Mouse (Mus musculus): ENCODE measurements at regions not wholly inside any gene's neighbourhood (a gene's known extent, or its start where the extent isn't known, plus 50 kb on each side); places are given as distances from the start of the nearest gene placed in this dataset.

DNA sequence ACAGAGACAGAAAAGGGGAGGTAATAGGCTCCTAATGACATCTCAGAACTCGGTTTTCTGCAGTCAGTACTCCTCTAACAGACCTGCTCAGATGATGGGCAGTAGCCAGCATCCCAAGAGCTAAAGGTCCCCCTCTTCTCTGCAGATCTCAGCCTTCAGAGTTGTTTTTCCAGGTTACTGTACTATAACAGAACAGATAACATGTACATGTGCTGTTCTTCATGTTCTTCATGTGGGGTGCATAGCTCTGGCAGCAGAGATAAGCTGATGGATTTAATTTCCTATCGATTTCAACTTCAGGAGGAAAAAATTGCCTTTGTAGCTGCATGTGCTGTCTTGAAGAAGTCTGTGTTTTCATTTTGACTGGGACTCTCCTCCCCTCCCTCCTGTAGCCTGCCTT, 115.8 kb upstream of the Serp2 start:
- 80% methylated on average over 2 of the region's 2 CpGs for WGBS
- no peak for ATAC-seq (ENCODE audit: low FRiP score)
- Histone ChIP-seq H3K4me2 (no peak overlapping the region), H3K27me3 (ENCODE audit: control insufficient read depth, insufficient read depth, low read length) (no peaks in the 10 kb centered on the region), H3K36me3 (ENCODE audit: control insufficient read depth, insufficient read depth, low read length) (no peaks in the 10 kb centered on the region), H3K4me3 (ENCODE audit: low read depth, low read length) (no peak overlapping the region), H3K4me1 (ENCODE audit: control insufficient read depth, insufficient read depth, low read length) (peaks cover 3% of the 10 kb centered on the region; the same call in 1 of the 2 replicates), H3K9ac (ENCODE audit: low read length) (no peak overlapping the region), H3K27ac (ENCODE audit: low read depth, low read length) (no peak overlapping the region), H3K9me3 (ENCODE audit: control insufficient read depth, low read length) (no peaks in the 10 kb centered on the region)
- no peak for DNase-seq (ENCODE audit: low spot score, missing footprints)

DNA sequence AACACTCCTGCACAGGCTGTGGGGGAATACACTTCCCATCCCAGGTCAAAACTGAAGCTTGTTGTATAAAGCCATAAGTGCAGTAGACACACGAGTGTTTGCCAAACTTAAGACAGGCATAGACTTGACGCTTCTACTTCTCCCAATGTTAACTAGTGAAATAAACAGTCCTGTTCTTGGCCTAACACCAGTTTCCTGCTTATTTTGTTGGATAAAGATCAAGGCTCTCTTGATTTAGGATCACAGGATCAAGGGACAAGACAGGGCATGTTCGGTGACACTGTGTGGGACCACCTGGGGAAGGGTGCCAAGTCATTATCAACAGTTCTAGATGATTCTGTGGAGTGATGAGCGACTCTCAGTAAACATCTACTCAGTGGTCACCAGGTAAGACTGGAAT, 114.3 kb upstream of the Serp2 start:
- no peaks in the 10 kb centered on the region for H3K36me3 ChIP-seq (ENCODE audit: control insufficient read depth, insufficient read depth, low read length)
- no peak overlapping the region for H3K27ac ChIP-seq (ENCODE audit: low read depth, low read length)
- no peak overlapping the region for H3K9ac ChIP-seq (ENCODE audit: low read length)
- no peak for ATAC-seq (ENCODE audit: low FRiP score)
- H3K4me3 ChIP-seq (ENCODE audit: low read depth, low read length) = no peak overlapping the region
- peaks cover 3% of the 10 kb centered on the region; the same call in 1 of the 2 replicates for H3K4me1 ChIP-seq (ENCODE audit: control insufficient read depth, insufficient read depth, low read length)
- H3K9me3 ChIP-seq (ENCODE audit: control insufficient read depth, low read length) = no peaks in the 10 kb centered on the region
- no peak for DNase-seq (ENCODE audit: low spot score, missing footprints)
- no peaks in the 10 kb centered on the region for H3K27me3 ChIP-seq (ENCODE audit: control insufficient read depth, insufficient read depth, low read length)
- no peak overlapping the region for H3K4me2 ChIP-seq
- whole genome bisulfite sequencing = 92% methylated on average over 4 of the region's 4 CpGs

DNA sequence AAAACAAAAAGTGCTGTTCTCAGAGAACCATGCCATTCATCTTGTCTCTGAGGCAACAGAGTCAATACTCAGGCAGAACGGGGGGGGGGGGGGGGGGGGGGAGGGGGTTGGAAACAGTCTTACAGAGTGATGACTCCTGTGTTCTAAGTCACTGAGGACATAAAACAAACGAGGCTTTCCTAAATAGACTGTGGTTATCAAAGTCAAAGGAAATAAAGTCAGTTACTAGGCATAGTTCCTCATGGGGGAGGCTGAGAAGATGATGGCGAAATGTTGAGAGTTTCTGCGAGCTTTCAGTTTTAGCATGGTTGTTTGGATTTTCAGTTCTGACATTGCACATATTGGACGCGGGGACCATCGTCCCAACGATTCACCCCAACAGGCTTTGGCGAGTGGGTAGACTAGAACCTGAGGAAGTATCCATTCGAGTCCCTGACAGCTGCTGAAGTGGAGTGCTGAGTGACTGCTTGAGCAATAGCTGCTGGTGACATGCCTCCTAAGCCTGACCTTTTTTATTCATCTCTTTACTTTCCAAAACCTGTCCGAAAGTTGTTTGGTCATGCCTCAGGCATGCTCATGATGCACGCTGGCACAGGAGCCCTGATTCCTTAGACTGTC, 109.2 kb upstream of the Serp2 start:
- DNase-seq (ENCODE audit: low spot score, missing footprints) (peak; percentile 26), ATAC-seq (ENCODE audit: low FRiP score) (no peak)
- H3K4me3 ChIP-seq (ENCODE audit: low read depth, low read length) = no peak overlapping the region
- WGBS = 87% methylated on average over 12 of the region's 12 CpGs
- H3K9ac ChIP-seq (ENCODE audit: low read length) = no peak overlapping the region
- no peak overlapping the region for H3K4me2 ChIP-seq
- no peaks in the 10 kb centered on the region for H3K27me3 ChIP-seq (ENCODE audit: control insufficient read depth, insufficient read depth, low read length)
- no peaks in the 10 kb centered on the region for H3K9me3 ChIP-seq (ENCODE audit: control insufficient read depth, low read length)
- H3K27ac ChIP-seq (ENCODE audit: low read depth, low read length) = no peak overlapping the region
- H3K36me3 ChIP-seq (ENCODE audit: control insufficient read depth, insufficient read depth, low read length) = no peaks in the 10 kb centered on the region
- no peaks in the 10 kb centered on the region for H3K4me1 ChIP-seq (ENCODE audit: control insufficient read depth, insufficient read depth, low read length)

DNA sequence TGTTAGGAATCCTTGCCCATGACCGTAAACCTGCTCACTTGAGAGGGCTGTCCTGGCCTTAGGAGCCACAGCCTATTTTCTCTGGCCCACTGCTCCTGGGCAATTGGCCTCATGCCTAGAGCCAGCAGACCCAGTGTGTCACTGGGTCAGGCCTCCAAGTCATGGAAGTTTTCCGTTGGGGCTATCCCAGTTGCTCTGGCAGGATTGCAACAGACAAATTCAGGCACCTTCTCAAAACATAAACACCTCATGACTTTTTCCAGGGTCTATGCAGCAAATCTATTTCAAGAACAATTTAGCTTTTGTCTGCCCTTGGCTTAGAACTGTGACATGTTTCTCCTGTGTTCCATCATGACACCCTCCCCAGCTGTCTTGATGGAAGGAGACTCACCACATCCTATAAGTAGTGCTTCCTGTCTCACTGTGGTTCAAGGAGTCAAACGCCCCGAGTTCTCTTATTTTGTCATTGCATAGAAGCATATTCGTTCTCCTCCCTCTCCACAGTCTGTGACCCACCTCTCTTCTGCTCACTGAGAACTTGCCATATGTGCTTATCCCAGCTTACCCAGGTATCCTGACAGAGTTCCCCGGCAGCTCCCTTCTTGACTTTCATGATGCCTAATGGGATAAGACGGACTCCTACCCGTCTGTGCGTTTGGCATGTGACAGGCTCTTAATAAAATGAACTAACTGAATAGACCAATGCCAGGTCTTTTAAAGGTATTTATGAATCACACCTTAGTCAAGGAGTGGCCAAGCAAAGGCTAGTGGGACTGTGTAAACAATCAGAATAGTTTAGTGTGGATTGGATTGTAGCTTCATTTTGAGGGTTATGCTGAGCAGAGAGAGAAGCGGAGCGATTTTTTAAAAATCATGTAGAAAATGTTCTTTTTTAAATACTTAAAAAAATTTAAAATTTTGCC, 108.2 kb upstream of the Serp2 start:
- Histone ChIP-seq H3K27ac (ENCODE audit: low read depth, low read length) (no peak overlapping the region), H3K4me1 (ENCODE audit: control insufficient read depth, insufficient read depth, low read length) (no peaks in the 10 kb centered on the region), H3K27me3 (ENCODE audit: control insufficient read depth, insufficient read depth, low read length) (no peaks in the 10 kb centered on the region), H3K4me2 (no peak overlapping the region), H3K9ac (ENCODE audit: low read length) (no peak overlapping the region), H3K4me3 (ENCODE audit: low read depth, low read length) (no peak overlapping the region), H3K36me3 (ENCODE audit: control insufficient read depth, insufficient read depth, low read length) (no peaks in the 10 kb centered on the region), H3K9me3 (ENCODE audit: control insufficient read depth, low read length) (no peaks in the 10 kb centered on the region)
- 88% methylated on average over 11 of the region's 11 CpGs for WGBS
- ATAC-seq (ENCODE audit: low FRiP score) (no peak), DNase-seq (ENCODE audit: low spot score, missing footprints) (peak; percentile 66)

DNA sequence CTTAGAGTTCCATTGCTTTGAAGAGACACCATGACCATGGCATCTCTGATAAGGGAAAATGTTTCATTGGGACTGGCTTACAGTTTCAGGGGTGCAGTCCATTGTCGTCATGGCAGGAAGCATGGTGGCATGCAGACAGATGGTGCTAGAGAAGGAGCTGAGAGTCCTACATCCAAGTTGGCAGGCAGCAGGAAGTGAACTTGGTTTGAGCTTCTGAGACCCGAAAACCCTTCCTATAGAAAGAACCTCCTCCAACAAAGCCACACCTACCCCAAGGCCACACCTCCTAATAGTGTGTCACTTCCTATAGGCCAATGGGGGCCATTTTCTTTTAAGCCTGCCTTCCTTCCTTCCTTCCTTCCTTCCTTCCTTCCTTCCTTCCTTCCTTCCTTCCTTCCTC, 107.1 kb upstream of the Serp2 start:
- Histone ChIP-seq H3K9me3 (ENCODE audit: control insufficient read depth, low read length) (no peaks in the 10 kb centered on the region), H3K27ac (ENCODE audit: low read depth, low read length) (no peak overlapping the region), H3K27me3 (ENCODE audit: control insufficient read depth, insufficient read depth, low read length) (no peaks in the 10 kb centered on the region), H3K9ac (ENCODE audit: low read length) (no peak overlapping the region), H3K4me1 (ENCODE audit: control insufficient read depth, insufficient read depth, low read length) (no peaks in the 10 kb centered on the region), H3K36me3 (ENCODE audit: control insufficient read depth, insufficient read depth, low read length) (no peaks in the 10 kb centered on the region), H3K4me2 (no peak overlapping the region), H3K4me3 (ENCODE audit: low read depth, low read length) (no peak overlapping the region)
- DNase-seq (ENCODE audit: low spot score, missing footprints) (peak; percentile 10), ATAC-seq (ENCODE audit: low FRiP score) (no peak)
- WGBS = 95% methylated on average over 2 of the region's 2 CpGs

DNA sequence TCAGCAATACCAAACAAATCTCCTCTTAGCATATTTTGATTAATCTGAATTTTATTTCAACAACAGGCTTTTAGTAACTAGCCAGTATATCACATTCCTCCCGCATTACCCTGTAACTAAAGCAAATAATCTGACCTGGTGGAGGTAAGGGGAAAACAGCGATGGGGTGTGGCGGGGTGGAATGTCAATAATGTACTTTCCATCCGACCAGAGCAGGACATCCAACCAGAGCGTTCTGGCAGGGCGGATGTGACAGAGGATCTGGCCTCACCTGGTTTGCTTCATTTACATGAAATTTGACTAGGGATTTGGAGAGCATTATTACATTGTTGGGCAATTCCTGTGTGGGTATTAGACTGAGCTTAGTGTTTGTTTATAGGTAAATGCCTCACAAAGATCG, 106.2 kb upstream of the Serp2 start:
- H3K4me2 ChIP-seq = no peak overlapping the region

DNA sequence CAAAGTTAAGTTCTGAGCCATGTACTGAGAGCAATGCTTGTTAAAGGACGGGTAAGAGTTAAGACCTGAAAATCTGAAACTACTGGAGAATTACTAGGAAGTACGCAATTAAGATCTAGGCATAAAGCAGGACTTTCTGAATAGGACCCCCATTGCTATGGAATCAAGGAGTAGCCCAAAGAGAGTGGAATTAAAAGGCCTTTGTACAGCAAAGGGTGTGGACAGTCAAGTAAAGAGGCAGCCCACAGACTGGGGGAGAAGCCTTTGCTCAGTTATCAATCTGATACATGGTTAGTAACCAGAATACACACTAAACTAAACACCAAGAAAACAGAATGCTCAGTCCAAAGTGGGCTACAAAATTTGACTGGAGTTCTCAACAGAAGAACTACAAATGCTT, 104.2 kb upstream of the Serp2 start:
- no peaks in the 10 kb centered on the region for H3K27me3 ChIP-seq (ENCODE audit: control insufficient read depth, insufficient read depth, low read length)
- no peak overlapping the region for H3K4me3 ChIP-seq (ENCODE audit: low read depth, low read length)
- no peak for ATAC-seq (ENCODE audit: low FRiP score)
- WGBS = 81% methylated on average over 2 of the region's 2 CpGs
- no peak overlapping the region for H3K4me2 ChIP-seq
- peak; percentile 80 for DNase-seq (ENCODE audit: low spot score, missing footprints)
- H3K36me3 ChIP-seq (ENCODE audit: control insufficient read depth, insufficient read depth, low read length) = no peaks in the 10 kb centered on the region
- H3K4me1 ChIP-seq (ENCODE audit: control insufficient read depth, insufficient read depth, low read length) = peaks cover 11% of the 10 kb centered on the region
- no peaks in the 10 kb centered on the region for H3K9me3 ChIP-seq (ENCODE audit: control insufficient read depth, low read length)
- H3K27ac ChIP-seq (ENCODE audit: low read depth, low read length) = no peak overlapping the region
- no peak overlapping the region for H3K9ac ChIP-seq (ENCODE audit: low read length)

More for the DNA sequence above, 106.2 kb upstream of the Serp2 start:
- Histone ChIP-seq H3K9ac (ENCODE audit: low read length) (no peak overlapping the region), H3K27me3 (ENCODE audit: control insufficient read depth, insufficient read depth, low read length) (no peaks in the 10 kb centered on the region), H3K4me3 (ENCODE audit: low read depth, low read length) (no peak overlapping the region), H3K36me3 (ENCODE audit: control insufficient read depth, insufficient read depth, low read length) (no peaks in the 10 kb centered on the region), H3K4me1 (ENCODE audit: control insufficient read depth, insufficient read depth, low read length) (peaks cover 5% of the 10 kb centered on the region), H3K9me3 (ENCODE audit: control insufficient read depth, low read length) (no peaks in the 10 kb centered on the region), H3K27ac (ENCODE audit: low read depth, low read length) (no peak overlapping the region)
- DNase-seq (ENCODE audit: low spot score, missing footprints) (peak; percentile 57), ATAC-seq (ENCODE audit: low FRiP score) (no peak)
- WGBS = 88% methylated on average over 7 of the region's 7 CpGs

DNA sequence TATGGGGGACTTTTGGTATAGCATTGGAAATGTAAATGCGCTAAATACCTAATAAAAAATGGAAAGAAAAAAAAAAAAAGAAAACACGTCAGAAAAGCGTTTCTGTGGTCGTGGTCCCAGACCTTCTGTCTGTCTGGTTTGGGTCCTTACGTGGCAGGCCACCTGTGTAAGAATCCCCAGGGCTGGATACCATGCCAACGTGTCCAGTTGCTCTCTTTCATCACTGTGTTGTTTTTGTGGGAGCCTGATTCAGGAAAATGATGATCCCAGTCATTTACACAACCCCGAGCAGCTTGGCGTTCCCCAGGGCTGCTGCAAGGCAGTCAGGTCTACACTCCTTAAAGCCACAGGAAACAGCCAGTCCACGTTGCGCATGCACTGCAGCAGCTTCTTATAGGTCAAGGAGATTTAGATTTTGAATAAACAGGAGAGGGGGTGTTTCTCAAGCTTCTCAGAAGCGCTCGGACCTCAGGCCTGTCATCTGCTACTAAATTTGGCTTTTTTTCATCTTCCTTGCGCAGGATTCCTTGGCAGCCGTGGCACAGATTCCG, 102.3 kb upstream of the Serp2 start:
- Histone ChIP-seq H3K9ac (ENCODE audit: low read length) (no peak overlapping the region), H3K4me2 (no peak overlapping the region), H3K36me3 (ENCODE audit: control insufficient read depth, insufficient read depth, low read length) (no peaks in the 10 kb centered on the region), H3K4me3 (ENCODE audit: low read depth, low read length) (no peak overlapping the region), H3K9me3 (ENCODE audit: control insufficient read depth, low read length) (no peaks in the 10 kb centered on the region), H3K4me1 (ENCODE audit: control insufficient read depth, insufficient read depth, low read length) (peaks cover 11% of the 10 kb centered on the region), H3K27me3 (ENCODE audit: control insufficient read depth, insufficient read depth, low read length) (no peaks in the 10 kb centered on the region), H3K27ac (ENCODE audit: low read depth, low read length) (no peak overlapping the region)
- DNase-seq (ENCODE audit: low spot score, missing footprints) (no peak), ATAC-seq (ENCODE audit: low FRiP score) (no peak)
- 81% methylated on average over 15 of the region's 15 CpGs for WGBS

Data from midbrain, embryonic 11.5 days (tissue).